Mouse (Mus musculus) cerebellum, adult 11 months (tissue): ENCODE measurements around the gene Mslnl.
A peak's percentile ranks its signal among the peaks of the same experiment; 100 is the strongest.

Experiments
- DNase-seq: peaks from one replicate; pipeline ENCODE4 v3.0.0; 2022

Mslnl gene

GRCm38 (mm10) chr17:25786781-25787504 lies 51.1 kb downstream of the Mslnl start:
- peak; percentile 10 for DNase-seq

- DNase-seq, result no peak
Measured at GRCm38 (mm10) chr17:25791320-25791842, 55.5 kb downstream of the Mslnl start.

- DNase-seq, result peak; percentile 83
Measured at GRCm38 (mm10) chr17:25791843-25792527, 56.1 kb downstream of the Mslnl start.

GRCm38 (mm10) chr17:25792615-25793014 lies 56.8 kb downstream of the Mslnl start, which contains the start of gene Fam173a:
Gene Fam173a (minus strand): TSS chr17:25792901.
- no peak for DNase-seq

- DNase-seq, result no peak
Measured at GRCm38 (mm10) chr17:25794197-25794596, 58.4 kb downstream of the Mslnl start.

- DNase-seq, result no peak
Measured at GRCm38 (mm10) chr17:25794998-25795397, 59.2 kb downstream of the Mslnl start.

GRCm38 (mm10) chr17:25795609-25796092 lies 59.8 kb downstream of the Mslnl start, which contains the start of gene AC134908.4:
Gene AC134908.4 (minus strand): TSS chr17:25795659.
- no peak for DNase-seq

GRCm38 (mm10) chr17:25796211-25796771 lies 60.4 kb downstream of the Mslnl start:
- DNase-seq, result no peak

- peak; percentile 57 for DNase-seq
Measured at GRCm38 (mm10) chr17:25796951-25797369, 61.1 kb downstream of the Mslnl start, which contains the start of gene Metrn. Gene Metrn (minus strand): TSS chr17:25797136.
